Mouse (Mus musculus): ENCODE data around the gene Actbl2.

DNA sequence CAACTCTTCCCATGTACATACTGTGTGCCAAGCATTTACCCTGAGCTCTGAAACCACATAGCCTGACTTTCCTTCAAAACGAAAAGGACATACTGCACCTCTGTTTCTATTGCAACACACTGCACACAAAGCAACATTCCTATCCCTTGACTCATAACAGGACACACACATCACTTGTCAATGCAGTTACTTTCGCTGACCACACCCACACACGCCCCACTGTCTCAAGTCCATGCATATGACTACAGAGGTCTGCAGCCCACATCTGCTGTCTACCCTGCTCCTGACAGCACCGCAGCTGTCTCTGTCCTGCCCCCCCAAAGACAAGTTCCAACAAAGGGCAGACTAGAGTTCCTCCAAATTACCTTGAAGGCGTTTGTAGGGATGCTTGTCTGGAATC, 21.5 kb upstream of the Actbl2 start:
- no peak for TF ChIP-seq EP300 (IDR thresholded peaks at IDR 0.05; ENCODE audit: insufficient read depth, low read depth, low read length)
- TF ChIP-seq POLR2A (IDR thresholded peaks at IDR 0.05; ENCODE audit: insufficient read depth, low read length): no peak
- TF ChIP-seq CTCF (IDR thresholded peaks at IDR 0.05; ENCODE audit: low read depth, low read length): no peak
